Mouse (Mus musculus) embryonic fibroblast, embryonic 13.5 days (primary cell): ENCODE measurements around the gene Tenm2.

ENCODE experiments used
- CTCF ChIP-seq: IDR thresholded peaks from 2 replicates; pipeline ENCODE4 v1.5.1; 2011; ENCODE audit warnings: mild to moderate bottlenecking, control low read depth, low read length, moderate library complexity, borderline replicate concordance; ENCODE audit not compliant: insufficient read depth
- POLR2A ChIP-seq: IDR thresholded peaks from 2 replicates; pipeline ENCODE4 v1.6.1; 2011; ENCODE audit warnings: low read depth, mild to moderate bottlenecking, control low read depth, low read length, moderate library complexity

- TF ChIP-seq CTCF, result no peak
- TF ChIP-seq POLR2A, result no peak
Measured at GRCm38 (mm10) chr11:36059325-36059843, 1176.4 kb downstream of the Tenm2 start.
